Mouse (Mus musculus): ENCODE measurements around the gene Olfr165.

The Olfr165 gene

DNA sequence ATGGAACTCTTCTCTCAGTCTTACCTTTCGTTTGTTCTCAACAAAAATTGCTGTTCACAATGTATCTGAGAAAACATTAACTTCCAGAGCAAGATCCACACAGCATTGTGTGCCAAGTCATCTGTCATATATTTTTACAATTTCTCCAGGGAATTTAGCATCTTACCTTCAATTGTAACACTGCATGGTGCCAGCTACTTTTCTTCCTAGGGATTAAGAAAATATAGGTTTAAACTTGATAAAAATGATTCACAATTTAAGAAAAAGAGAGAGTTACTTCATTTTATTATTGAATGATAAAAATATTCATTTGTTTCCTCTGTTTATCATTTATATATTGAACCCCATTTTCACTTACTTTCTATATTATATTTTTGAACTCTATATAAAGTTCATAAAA is at the start of gene Olfr165:
TSS of gene Olfr165 (minus strand) at position 101 of the 400 bp plus-strand sequence.
- 43% methylated on average over 1 of the region's 1 CpGs for WGBS

DNA sequence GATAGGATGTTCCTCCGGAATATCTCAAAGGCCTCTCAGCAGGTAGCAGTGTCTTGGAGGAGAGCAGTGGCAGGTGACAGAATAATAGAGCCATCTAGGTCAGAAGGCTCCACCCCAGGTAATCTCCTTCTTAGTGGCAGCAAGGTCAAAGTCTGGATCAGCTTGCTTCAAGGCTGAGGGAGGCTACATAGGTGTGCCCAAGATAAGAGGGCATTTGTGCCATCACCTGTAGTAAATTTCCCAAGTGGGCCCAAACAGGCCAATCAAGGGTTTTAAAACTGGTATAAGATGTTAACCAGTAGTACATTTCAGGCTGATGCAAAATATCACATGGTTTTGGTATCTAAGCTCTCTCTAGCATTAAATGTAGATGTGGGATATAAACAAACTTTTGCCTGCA is 41.4 kb upstream of the Olfr165 start:
- WGBS: 88% methylated on average over 1 of the region's 1 CpGs

DNA sequence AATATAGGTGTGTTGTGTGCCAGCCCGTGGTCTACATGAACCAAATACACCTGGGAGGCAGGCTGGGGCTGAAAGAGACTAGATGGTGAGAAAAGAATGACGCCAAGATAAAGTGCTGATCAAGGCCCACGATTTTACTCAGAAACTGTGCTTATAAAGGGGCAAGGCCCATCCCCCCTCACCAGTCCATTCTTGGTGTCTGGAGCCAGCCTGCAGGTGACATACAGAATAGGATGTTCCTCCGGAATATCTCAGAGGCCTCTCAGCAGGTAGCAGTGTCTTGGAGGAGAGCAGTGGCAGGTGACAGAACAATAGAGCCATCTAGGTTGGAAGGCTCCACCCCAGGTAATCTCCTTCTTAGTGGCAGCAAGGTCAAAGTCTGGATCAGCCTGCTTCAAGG is 35.8 kb upstream of the Olfr165 start:
- WGBS: 72% methylated on average over 4 of the region's 4 CpGs

DNA sequence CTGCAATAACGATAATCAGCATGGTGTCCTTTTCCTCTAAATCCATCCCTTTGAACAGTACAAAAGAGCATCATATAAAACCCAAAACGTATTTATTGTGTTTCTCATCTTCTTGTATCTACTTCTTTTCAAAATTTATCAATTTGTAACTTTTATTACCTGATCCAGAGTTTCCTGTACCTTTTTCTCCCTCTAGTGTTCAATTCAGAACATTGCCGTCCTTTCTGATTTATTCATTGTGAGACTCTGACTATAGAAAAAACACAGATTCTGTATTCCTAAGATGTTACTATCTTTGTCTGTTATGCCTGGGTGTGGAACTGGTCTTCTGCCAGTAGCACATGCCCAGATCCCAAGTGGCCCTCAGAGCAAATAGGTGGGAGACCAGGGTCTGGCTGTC is 35.0 kb downstream of the Olfr165 start:
- 59% methylated on average over 3 of the region's 3 CpGs for WGBS

All from cerebral cortex, adult 2 months (tissue).